Mouse (Mus musculus) mouse embryonic stem cell (cell line): ENCODE measurements around the gene Mavs.

Experiments used
- in situ Hi-C, 2 experiments: fragments of 300-500 bp; cut with MboI; formaldehyde crosslinking; loops; 1 replicate in 1 of 2; 3 replicates in 1 of 2; pipeline ENCODE4 v1.14.3; 2019 to 2020; ENCODE audit warnings: low sequenced_read_pairs in 2 of 2, low pct_unique_long_range_greater_than_20kb in 1 of 2, mixed read lengths in 1 of 2; ENCODE audit not compliant: unreplicated experiment in 1 of 2

Mavs gene

GRCm38 (mm10) chr2:131253681-131254328 lies 19.9 kb downstream of the Mavs start:
- in situ Hi-C loops = loop anchor here in 1 of 2 experiments (10.0 kb wide), 1 partner anchor 159 kb away; no protein-coding TSS in a partner anchor

DNA sequence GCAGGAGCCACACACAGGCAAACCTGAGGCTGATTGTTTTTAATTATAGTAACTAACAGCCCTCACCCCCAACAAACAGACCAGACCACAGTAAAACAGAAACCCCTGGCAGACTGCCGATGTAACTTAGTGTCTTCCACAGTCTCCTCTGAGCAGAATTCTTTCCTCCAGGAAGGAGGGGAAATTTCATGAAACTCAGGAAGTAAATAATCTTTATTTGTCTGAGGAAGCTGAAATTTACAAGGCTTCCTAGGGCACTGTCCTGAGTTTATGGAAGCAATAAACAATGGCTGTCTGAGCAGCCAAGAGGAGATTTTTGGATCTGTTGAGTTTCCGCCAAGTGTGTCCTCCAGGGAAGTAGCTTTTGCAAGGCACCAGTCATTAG lies 20.5 kb downstream of the Mavs start:
- in situ Hi-C loops = loop anchor here in 1 of 2 experiments (10.0 kb wide), 1 partner anchor 160 kb away; no protein-coding TSS in a partner anchor

GRCm38 (mm10) chr2:131255738-131256137 lies 21.9 kb downstream of the Mavs start:
- in situ Hi-C loops = loop anchor here in 1 of 2 experiments (10.0 kb wide), 1 partner anchor 161 kb away; no protein-coding TSS in a partner anchor

GRCm38 (mm10) chr2:131258693-131259092 lies 24.8 kb downstream of the Mavs start:
- in situ Hi-C loops = loop anchor here in 1 of 2 experiments (10.0 kb wide), 1 partner anchor 164 kb away; no protein-coding TSS in a partner anchor

DNA sequence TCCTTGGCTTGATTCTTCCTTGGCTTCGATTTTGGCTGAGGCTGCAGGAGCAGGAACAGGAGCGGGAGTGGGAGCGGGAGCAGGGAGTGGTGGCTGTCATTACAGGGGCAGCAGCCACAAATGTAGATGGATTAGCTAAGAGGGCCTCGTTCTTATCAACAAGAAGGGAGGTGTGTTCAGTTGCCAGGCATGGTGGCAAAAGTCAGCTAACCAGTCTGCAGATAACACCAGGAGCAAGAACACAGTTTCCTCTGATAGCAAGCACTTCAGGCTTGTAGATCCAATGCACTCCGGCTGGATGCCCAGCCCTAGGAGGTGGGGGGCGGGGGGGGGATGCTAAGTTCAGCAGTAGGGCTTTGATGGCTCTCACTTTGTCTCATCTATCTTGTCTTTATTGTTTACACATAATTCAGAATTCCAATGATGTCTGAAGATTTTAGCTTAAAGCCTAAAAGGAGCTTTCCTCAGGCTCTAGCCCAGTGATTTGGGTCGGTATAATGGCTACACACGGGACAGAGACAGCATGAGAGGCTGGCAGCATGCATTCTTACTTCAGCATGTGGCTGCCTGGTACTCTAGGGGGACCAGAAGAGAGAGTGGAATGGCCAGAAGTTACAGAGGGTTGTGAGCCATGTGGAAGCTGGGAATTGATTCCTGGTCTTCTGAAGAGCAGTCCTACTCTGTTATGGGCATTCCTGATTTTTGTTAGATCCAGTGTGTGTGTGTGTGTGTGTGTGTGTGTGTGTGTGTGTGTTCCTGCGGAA lies 26.9 kb downstream of the Mavs start:
- in situ Hi-C loops = no loop called here

- in situ Hi-C loops = no loop called here
These were observed 27.8 kb downstream of the Mavs start for GRCm38 (mm10) chr2:131261481-131262212.

DNA sequence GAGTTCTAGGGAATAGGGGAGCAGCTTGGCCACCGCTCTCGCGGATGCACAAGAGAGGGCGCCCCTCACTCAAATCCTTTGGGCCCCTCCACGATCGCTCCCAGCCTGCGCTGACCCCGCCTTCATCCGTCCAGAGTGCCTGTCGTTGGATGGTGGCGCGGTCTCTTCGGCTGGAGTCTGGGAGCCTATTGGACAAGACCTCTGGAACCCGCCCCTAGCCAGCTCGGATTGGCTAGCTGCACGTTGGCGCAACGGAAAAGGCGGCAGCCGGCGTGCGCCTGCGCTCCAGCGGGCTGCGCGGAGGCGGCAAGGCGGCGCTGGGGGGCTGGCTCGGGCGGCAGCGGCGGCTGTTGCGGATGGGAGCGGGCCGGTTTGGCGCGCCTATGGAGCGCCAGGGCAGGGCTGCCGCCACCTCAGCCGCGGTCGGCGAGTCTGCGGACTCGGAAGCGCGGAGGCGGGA lies 28.4 kb downstream of the Mavs start, which contains the start of gene Pank2:
TSS of gene Pank2 (plus strand) at position 283 of the 460 bp plus-strand sequence.
- in situ Hi-C loops = no loop called here

- in situ Hi-C loops = no loop called here
These were observed 29.1 kb downstream of the Mavs start for GRCm38 (mm10) chr2:131262680-131263670.

DNA sequence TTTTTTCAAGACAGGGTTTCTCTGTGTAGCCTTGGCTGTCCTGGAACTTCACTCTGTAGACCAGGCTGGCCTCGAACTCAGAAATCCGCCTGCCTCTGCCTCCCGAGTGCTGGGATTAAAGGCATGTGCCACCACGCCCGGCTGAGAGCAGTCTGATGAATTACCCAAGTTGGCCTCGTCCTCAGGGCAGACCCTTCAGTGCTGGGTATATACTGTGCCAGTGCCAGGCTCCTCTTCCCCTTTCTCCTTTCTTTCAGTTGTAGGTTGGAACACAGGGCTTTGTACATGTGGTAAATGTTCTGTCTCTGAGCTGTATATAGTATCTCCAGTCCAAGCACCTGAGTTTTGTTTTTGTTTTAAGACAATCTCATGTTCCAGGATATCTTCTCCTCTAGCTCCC lies 30.2 kb downstream of the Mavs start:
- in situ Hi-C loops = no loop called here

GRCm38 (mm10) chr2:131265056-131265455 lies 31.2 kb downstream of the Mavs start:
- in situ Hi-C loops = no loop called here

DNA sequence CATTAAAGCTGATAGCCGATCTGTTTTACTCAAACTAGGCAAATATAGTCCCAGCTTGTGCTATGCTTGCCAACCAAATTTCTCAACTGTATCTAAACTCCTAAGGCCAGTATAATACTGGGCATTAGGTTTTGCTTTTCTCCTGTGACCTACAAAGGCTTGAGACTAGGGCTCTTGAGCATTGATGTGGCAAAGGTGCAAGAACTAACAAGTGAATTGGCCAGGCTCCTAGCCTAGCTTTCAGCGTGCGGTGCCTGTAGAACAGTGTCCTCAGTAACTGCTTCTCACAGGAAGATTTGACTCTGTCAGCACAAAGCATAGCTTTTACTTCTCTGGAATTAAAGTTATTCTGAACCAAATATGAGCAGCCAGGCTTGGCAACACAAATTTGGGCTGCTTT lies 41.6 kb downstream of the Mavs start:
- in situ Hi-C loops = no loop called here

- in situ Hi-C loops = no loop called here
These were observed 42.9 kb downstream of the Mavs start for GRCm38 (mm10) chr2:131276722-131277121.

- in situ Hi-C loops = no loop called here
These were observed 47.7 kb downstream of the Mavs start for GRCm38 (mm10) chr2:131281596-131281995.

DNA sequence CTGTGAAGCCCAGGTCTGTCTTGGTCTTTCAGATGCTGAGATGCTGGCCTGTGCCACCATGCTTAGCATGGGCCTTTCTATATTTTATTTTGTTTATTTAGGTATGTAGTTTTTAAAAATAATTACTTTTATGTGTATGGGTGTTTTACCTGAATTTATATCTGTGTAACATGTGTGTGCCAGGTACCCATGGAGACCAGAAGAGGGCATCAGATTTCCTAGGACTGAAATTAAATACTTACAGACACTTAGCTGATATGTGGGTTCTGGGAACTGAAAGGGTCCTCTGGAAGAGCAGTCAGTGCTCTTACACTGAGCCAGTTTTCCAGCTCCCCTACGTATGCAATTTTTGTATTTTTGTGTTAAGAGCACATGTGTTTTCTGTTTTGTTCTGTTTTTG lies 52.4 kb downstream of the Mavs start:
- in situ Hi-C loops = no loop called here

- in situ Hi-C loops = no loop called here
These were observed 56.8 kb downstream of the Mavs start for GRCm38 (mm10) chr2:131290669-131291068.

DNA sequence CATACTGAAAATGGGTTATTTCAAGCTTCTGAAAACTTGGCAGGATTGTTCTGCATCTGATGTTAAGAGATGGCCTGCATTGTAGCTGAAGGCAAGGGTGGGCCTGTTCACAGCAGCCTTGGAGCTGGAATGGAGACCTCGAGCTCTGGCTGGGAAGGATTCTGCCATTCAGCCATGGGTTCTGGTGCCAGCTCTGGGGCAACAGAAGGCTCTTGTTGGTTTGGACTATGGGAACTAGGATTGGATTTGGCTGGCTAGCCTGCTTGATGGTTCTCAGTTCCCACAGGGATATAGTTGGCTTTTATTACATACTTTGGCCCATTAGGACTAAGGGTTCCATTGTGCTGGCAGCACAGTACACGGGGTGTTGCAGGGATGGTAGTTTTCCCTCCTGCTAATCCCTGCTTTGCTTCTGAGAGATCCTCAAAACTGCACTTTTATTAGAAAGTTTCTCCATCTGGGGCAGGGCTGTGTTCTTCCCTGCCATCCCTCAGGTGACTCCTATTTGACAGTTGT lies 62.9 kb downstream of the Mavs start:
- in situ Hi-C loops = no loop called here
